Mouse (Mus musculus): Measurements from ENCODE around the gene Rps6ka5. TPM values are rescaled to one million over a fixed set of nuclear protein-coding genes. Genes with fewer than 3 reads are reported as not detected.

The Rps6ka5 gene
- 2.8 and 3.3 TPM in 2 replicates for polyA plus RNA-seq (2015; fragmentation: Nextera tagmentation; extraction: Ambion mirVana)

GRCm38 (mm10) chr12:100726651-100727050 is at the start of gene Rps6ka5:
Rps6ka5 (minus strand) TSS chr12:100726983.

GRCm38 (mm10) chr12:100520794-100521186 is 206.0 kb downstream of the Rps6ka5 start, which contains the start of gene Ttc7b:
Ttc7b (minus strand) TSS chr12:100520826.

Other genes with a start within 250 kb of the Rps6ka5 start
- 6.1 and 7.6 TPM in 2 replicates for gene Ttc7b, start 206.2 kb downstream of the Rps6ka5 start, polyA plus RNA-seq (2015; fragmentation: Nextera tagmentation; extraction: Ambion mirVana)
- 11.5 and 12.0 TPM in 2 replicates for gene Dglucy, start 52.1 kb upstream of the Rps6ka5 start, polyA plus RNA-seq (2015; fragmentation: Nextera tagmentation; extraction: Ambion mirVana)
- gene Gpr68, start 181.2 kb upstream of the Rps6ka5 start, polyA plus RNA-seq (2015; fragmentation: Nextera tagmentation; extraction: Ambion mirVana), result 0.45 and 0.47 TPM in 2 replicates